Mouse (Mus musculus): ENCODE data around the gene Cstf1. TPM values are rescaled to one million over a fixed set of nuclear protein-coding genes. Genes with fewer than 3 reads are reported as not detected.

The Cstf1 gene
- total and polyA plus RNA-seq, 3 experiments = 44.2 to 62.1 (median 53.2) TPM

GRCm38 (mm10) chr2:172412454-172412853, 42.0 kb downstream of the Cstf1 start:
- peak; percentile 51 for DNase-seq (ENCODE audit: extremely low read depth)
- Histone ChIP-seq H3K27me3 (replicated peaks) (no peaks in the 10 kb centered on the region), H3K4me2 (ENCODE audit: insufficient read depth, low read depth, poor library complexity, severe bottlenecking) (peak overlapping the region; percentile 78), H3K27ac (ENCODE audit: insufficient read depth, low read depth) (peak overlapping the region; percentile 66), H3K4me3 (replicated peaks in 1 of 3; ENCODE audit: low read depth in 2 of 3, low read length in 2 of 3, poor library complexity in 1 of 3) (peak overlapping the region; percentile 27 to 50 (median 42)), H3K4me1 (ENCODE audit: control insufficient read depth in 1 of 2, insufficient read depth in 2 of 2) (peaks cover 16 to 71% of the 10 kb centered on the region in 2 experiments), H3K9ac (ENCODE audit: insufficient read depth, low read depth) (peak overlapping the region; percentile 43), H3K9me3 (replicated peaks; ENCODE audit: low read length) (no peaks in the 10 kb centered on the region), H3K36me3 (replicated peaks in 1 of 2; ENCODE audit: control insufficient read depth in 1 of 2, insufficient read depth in 1 of 2, low read length in 1 of 2) (peaks cover 0 to 5% of the 10 kb centered on the region in 2 experiments), H3K79me2 (replicated peaks; ENCODE audit: control insufficient read depth, extremely low read depth, insufficient read depth, poor library complexity, severe bottlenecking) (no peaks in the 10 kb centered on the region)
- in situ Hi-C loops (cut with MboI; ENCODE audit: low pct_ligation_motif_present, low pct_unique_long_range_greater_than_20kb, low sequenced_read_pairs) = no loop called here
- TF ChIP-seq MXI1 (IDR thresholded peaks at IDR 0.05; ENCODE audit: low read depth, low read length) = peak; percentile 30; the same call in 1 of the 2 replicates
- TF ChIP-seq ETS1 (conservative IDR thresholded peaks at IDR 0.05; ENCODE audit: low read depth, low read length) = peak; percentile 69
- no peak for TF ChIP-seq GABPA (IDR thresholded peaks at IDR 0.05; ENCODE audit: insufficient replicate concordance, low read depth, low read length)
- 0 out of 2 replicates have a peak, but pooled peaks have one; percentile 60 for TF ChIP-seq MAZ (IDR thresholded peaks at IDR 0.05; ENCODE audit: low read depth, low read length)
- TF ChIP-seq ELF1 (IDR thresholded peaks at IDR 0.05; ENCODE audit: low read depth, low read length) = no peak
- TF ChIP-seq IRF4 (IDR thresholded peaks at IDR 0.05; ENCODE audit: low read depth, low read length) = 0 out of 2 replicates have a peak, but pooled peaks have one; percentile 30
- TF ChIP-seq TCF12 (IDR thresholded peaks at IDR 0.05; ENCODE audit: low read depth, low read length) = peak; percentile 83
- no peak for TF ChIP-seq ZKSCAN1 (IDR thresholded peaks at IDR 0.05; ENCODE audit: borderline replicate concordance, low read depth, low read length)
- TF ChIP-seq EP300 (IDR thresholded peaks at IDR 0.05; ENCODE audit: low read length) = peak; percentile 48
- TF ChIP-seq MEF2A (IDR thresholded peaks at IDR 0.05; ENCODE audit: borderline replicate concordance, low read depth, low read length) = peak; percentile 16; the same call in 1 of the 2 replicates
- TF ChIP-seq CHD2 (IDR thresholded peaks at IDR 0.05; ENCODE audit: low read length) = peak; percentile 78; the same call in 1 of the 2 replicates
- TF ChIP-seq RCOR1 (conservative IDR thresholded peaks at IDR 0.05; ENCODE audit: low read depth, low read length) = 0 out of 2 replicates have a peak, but pooled peaks have one; percentile 27
- peak; percentile 90 for TF ChIP-seq BHLHE40 (IDR thresholded peaks at IDR 0.05; ENCODE audit: low read depth, low read length)
- 0 out of 2 replicates have a peak, but pooled peaks have one; percentile 7 for TF ChIP-seq MYC (IDR thresholded peaks at IDR 0.05; ENCODE audit: low read depth, low read length)
- no peak for TF ChIP-seq ZC3H11A (IDR thresholded peaks at IDR 0.05; ENCODE audit: low read depth, low read length)
- dilution Hi-C loops (cut with MboI; ENCODE audit: extremely low pct_ligation_motif_present, extremely low pct_unique_long_range_greater_than_20kb, low sequenced_read_pairs) = no loop called here

DNA sequence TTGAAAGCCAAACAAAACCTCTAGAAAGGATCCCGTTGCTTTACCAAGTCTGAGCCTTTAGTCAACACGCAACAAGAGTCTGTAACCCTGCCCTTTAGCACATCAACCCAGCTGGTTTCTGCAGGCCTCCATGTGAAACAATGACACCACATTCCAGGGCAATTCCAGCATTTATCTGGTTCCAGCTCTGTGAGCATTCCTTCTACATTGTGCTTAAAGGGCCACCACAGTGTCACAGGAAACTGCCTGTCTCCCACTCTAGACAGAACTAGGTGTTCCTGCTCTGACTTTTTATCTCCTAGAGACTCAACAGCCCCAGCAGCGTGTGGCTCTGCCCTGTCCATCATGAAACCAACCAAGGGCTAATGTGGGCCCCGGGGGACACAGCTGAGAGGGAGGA, 42.8 kb downstream of the Cstf1 start:
- Histone ChIP-seq H3K4me1 (ENCODE audit: control insufficient read depth in 1 of 2, insufficient read depth in 2 of 2) (peaks cover 23 to 79% of the 10 kb centered on the region in 2 experiments), H3K27ac (ENCODE audit: insufficient read depth, low read depth) (peak overlapping the region; percentile 78), H3K4me2 (ENCODE audit: insufficient read depth, low read depth, poor library complexity, severe bottlenecking) (peak overlapping the region; percentile 78), H3K4me3 (replicated peaks in 1 of 3; ENCODE audit: low read depth in 2 of 3, low read length in 2 of 3, poor library complexity in 1 of 3) (no peak overlapping the region), H3K27me3 (replicated peaks) (no peaks in the 10 kb centered on the region), H3K9me3 (replicated peaks; ENCODE audit: low read length) (no peaks in the 10 kb centered on the region), H3K9ac (ENCODE audit: insufficient read depth, low read depth) (peak overlapping the region; percentile 18), H3K36me3 (replicated peaks in 1 of 2; ENCODE audit: control insufficient read depth in 1 of 2, insufficient read depth in 1 of 2, low read length in 1 of 2) (peaks cover 0 to 7% of the 10 kb centered on the region in 2 experiments), H3K79me2 (replicated peaks; ENCODE audit: control insufficient read depth, extremely low read depth, insufficient read depth, poor library complexity, severe bottlenecking) (no peaks in the 10 kb centered on the region)
- TF ChIP-seq E2F4 (IDR thresholded peaks at IDR 0.05; ENCODE audit: insufficient replicate concordance, low read depth, low read length) = no peak
- no peak for TF ChIP-seq MYC (IDR thresholded peaks at IDR 0.05; ENCODE audit: low read depth, low read length)
- no peak for TF ChIP-seq NRF1 (IDR thresholded peaks at IDR 0.05; ENCODE audit: low read depth, low read length)
- no peak for TF ChIP-seq TBP (conservative IDR thresholded peaks at IDR 0.05; ENCODE audit: low read depth, low read length)
- TF ChIP-seq IRF4 (IDR thresholded peaks at IDR 0.05; ENCODE audit: low read depth, low read length) = no peak
- no peak for TF ChIP-seq CTCF (conservative IDR thresholded peaks at IDR 0.05 in 1 of 2, IDR thresholded peaks at IDR 0.05 in 1 of 2; ENCODE audit: low read depth in 2 of 2, low read length in 2 of 2)
- no peak; the same call in 1 of the 2 replicates for TF ChIP-seq POLR2A (IDR thresholded peaks at IDR 0.05; ENCODE audit: low read depth, low read length)
- no peak for TF ChIP-seq KAT2A (IDR thresholded peaks at IDR 0.05; ENCODE audit: insufficient replicate concordance, low read length)
- TF ChIP-seq ETS1 (conservative IDR thresholded peaks at IDR 0.05; ENCODE audit: low read depth, low read length) = no peak
- no peak for TF ChIP-seq ZNF384 (IDR thresholded peaks at IDR 0.05; ENCODE audit: low read depth, low read length)
- TF ChIP-seq GABPA (IDR thresholded peaks at IDR 0.05; ENCODE audit: insufficient replicate concordance, low read depth, low read length) = no peak
- no peak for TF ChIP-seq JUND (conservative IDR thresholded peaks at IDR 0.05; ENCODE audit: low read depth, low read length)
- dilution Hi-C loops (cut with MboI; ENCODE audit: extremely low pct_ligation_motif_present, extremely low pct_unique_long_range_greater_than_20kb, low sequenced_read_pairs) = no loop called here
- in situ Hi-C loops (cut with MboI; ENCODE audit: low pct_ligation_motif_present, low pct_unique_long_range_greater_than_20kb, low sequenced_read_pairs) = no loop called here
- no peak for DNase-seq (ENCODE audit: extremely low read depth)
